Mouse (Mus musculus): ENCODE measurements around the gene Klra4.
"Not testable (repeated sequence)": the region's sequence is repeated elsewhere in the genome, so short reads cannot be mapped to it uniquely, and the experiment has no call there.

Klra4 gene

GRCm38 (mm10) chr6:130067171-130067570 is at the start of gene Klra4:
Gene Klra4, minus strand, starts transcription at chr6:130067271.
- not testable (repeated sequence) for DNase-seq

- no peak for DNase-seq
Measured at GRCm38 (mm10) chr6:130110485-130110884, 43.4 kb upstream of the Klra4 start.

- DNase-seq = not testable (repeated sequence)
Measured at GRCm38 (mm10) chr6:130102743-130103142, 35.7 kb upstream of the Klra4 start.

GRCm38 (mm10) chr6:130092336-130092948 is 25.4 kb upstream of the Klra4 start:
- DNase-seq = no peak

GRCm38 (mm10) chr6:130065196-130065595 is 1.9 kb downstream of the Klra4 start:
- DNase-seq = no peak

- not testable (repeated sequence) for DNase-seq
Measured at GRCm38 (mm10) chr6:130035146-130035545, 31.9 kb downstream of the Klra4 start.

GRCm38 (mm10) chr6:130031493-130032089 is 35.5 kb downstream of the Klra4 start:
- DNase-seq = not testable (repeated sequence)

GRCm38 (mm10) chr6:130026854-130027253 is 40.2 kb downstream of the Klra4 start, which contains the start of gene Klra6:
Gene Klra6, minus strand, starts transcription at chr6:130026954.
- DNase-seq = no peak

All from cerebellum, adult 9-11 months (tissue).